Mouse (Mus musculus) spleen, adult 2 months (tissue): Measurements from ENCODE around the gene Slc22a19.

Experiments
- CTCF ChIP-seq: fragments of 200-500 bp; IDR thresholded peaks from 2 replicates; pipeline ENCODE4 v1.5.1; 2011; ENCODE audit warnings: mild to moderate bottlenecking, inconsistent platforms; ENCODE audit not compliant: insufficient read depth, insufficient read length, insufficient replicate concordance; ENCODE audit errors: extremely low read depth
- POLR2A ChIP-seq: fragments of 200-500 bp; IDR thresholded peaks from 2 replicates; pipeline ENCODE4 v1.6.1; 2011; ENCODE audit warnings: low read depth, low read length, inconsistent platforms

GRCm38 (mm10) chr19:7729543-7729942 is 18.4 kb upstream of the Slc22a19 start:
- TF ChIP-seq POLR2A (no peak), CTCF (no peak)
